In the genomic region with DNA sequence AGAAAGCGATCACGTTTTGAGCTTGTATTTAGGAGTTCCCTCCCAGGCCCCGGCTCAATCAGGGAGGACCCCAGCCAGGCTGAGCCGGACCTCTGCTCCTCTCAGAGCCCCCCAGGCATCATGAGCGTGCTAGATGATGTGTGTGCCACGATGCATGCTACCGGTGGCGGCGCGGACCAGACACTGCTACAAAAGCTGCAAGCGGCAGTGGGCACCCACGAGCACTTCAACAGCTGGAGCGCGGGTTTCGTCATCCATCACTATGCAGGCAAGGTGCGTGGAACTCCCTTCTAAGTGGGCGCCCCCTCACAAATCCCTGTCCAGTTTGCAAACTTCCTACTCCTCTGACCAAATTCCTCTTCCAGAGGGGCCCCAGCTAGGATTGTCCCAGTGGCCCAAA, we compare ENCODE assay signal across 30 mouse cellular contexts. TPM values are rescaled to one million over a fixed set of nuclear protein-coding genes. Genes with fewer than 3 reads are reported as not detected.
DNase-seq lines count a peak whose midpoint lies in the region; ATAC-seq and TF ChIP-seq lines count a peak whose summit lies in the region.
"Had no signal": no experiment of that assay in that cellular context is flagged by ENCODE, and none has a peak within 500 bp of the region (broad histone marks: within the 10 kb centered on the region; RNA-seq: fewer than 3 reads in every experiment).

No protein-coding gene starts in this region.

- H3K9ac ChIP-seq in heart, embryonic 14.5 days (ENCODE audit: low read length): no peak overlapping the region
- H3K9ac ChIP-seq: embryonic facial prominence, embryonic 13.5 days; embryonic facial prominence, embryonic 15.5 days; forebrain, embryonic 12.5 days had no signal

- no peak overlapping the region for H3K4me2 ChIP-seq in heart, embryonic 14.5 days (ENCODE audit: low read length)
- H3K4me2 ChIP-seq: embryonic facial prominence, embryonic 13.5 days; embryonic facial prominence, embryonic 15.5 days; forebrain, embryonic 12.5 days had no signal

- H3K27me3 ChIP-seq in heart, embryonic 14.5 days (ENCODE audit: control insufficient read depth, insufficient read depth, low read length): no peaks in the 10 kb centered on the region
- no peaks in the 10 kb centered on the region for H3K27me3 ChIP-seq in E14TG2a.4 (ENCODE audit: insufficient read depth, low read length)
- H3K27me3 ChIP-seq: CH12.LX; embryonic facial prominence, embryonic 13.5 days; embryonic facial prominence, embryonic 15.5 days; forebrain, embryonic 12.5 days had no signal

- 0 out of 2 replicates have a peak, but pooled peaks have one; percentile 9 for ATAC-seq in heart, embryonic 14.5 days (ENCODE audit: insufficient number of reproducible peaks, insufficient read depth, low FRiP score, low read depth)
- ATAC-seq: activated CD4-positive, CD25-positive, alpha-beta regulatory T cell, adult 4 months; CD4-positive, CD25-positive, alpha-beta regulatory T cell, adult 4 months; forebrain, embryonic 14.5 days; forebrain, embryonic 16.5 days; Patski had no signal

- no peak for TF ChIP-seq CTCF in E14TG2a.4 (conservative IDR thresholded peaks at IDR 0.05; ENCODE audit: low read length)

- no peak overlapping the region for H3K4me3 ChIP-seq in heart, embryonic 14.5 days (ENCODE audit: control insufficient read depth in 1 of 2, insufficient read depth in 1 of 2, low read depth in 1 of 2, low read length in 2 of 2)
- H3K4me3 ChIP-seq in E14TG2a.4 (replicated peaks; ENCODE audit: low read length): peak overlapping the region; percentile 71
- H3K4me3 ChIP-seq: embryonic facial prominence, embryonic 13.5 days; embryonic facial prominence, embryonic 15.5 days; erythroblast, embryonic 14.5 days; forebrain, embryonic 10.5 days; forebrain, embryonic 12.5 days had no signal

- no peak for DNase-seq in heart, adult 18-20 months
- DNase-seq in ES-CJ7 (ENCODE audit: low read depth, low spot score): peak; percentile 54
- peak; percentile 62 for DNase-seq in R1 (ENCODE audit: low read depth, low spot score)
- no peak for DNase-seq in urinary bladder, postnatal 10 days (ENCODE audit: low spot score)
- no peak for DNase-seq in adrenal gland, adult 8-10 months
- DNase-seq in right cerebral cortex, postnatal 25 days: no peak
- DNase-seq: adrenal gland, postnatal 10 days; adrenal gland, postnatal 25 days; B cell, adult 2 months; cerebellum, adult 11 months; cerebellum, adult 18-20 months; cerebellum, adult 8-10 months; cerebellum, adult 9-11 months; cerebellum, postnatal 14 days; cerebellum, postnatal 36 days; embryo, embryonic 11 days had no signal

- no peaks in the 10 kb centered on the region for H3K9me3 ChIP-seq in heart, embryonic 14.5 days (ENCODE audit: control insufficient read depth, low read length)
- H3K9me3 ChIP-seq in E14TG2a.4 (ENCODE audit: low read length): no peaks in the 10 kb centered on the region
- H3K9me3 ChIP-seq: embryonic facial prominence, embryonic 13.5 days; embryonic facial prominence, embryonic 15.5 days; forebrain, embryonic 10.5 days; forebrain, embryonic 12.5 days; G1E had no signal

- no peaks in the 10 kb centered on the region for H3K4me1 ChIP-seq in heart, embryonic 14.5 days (ENCODE audit: control insufficient read depth in 2 of 2, insufficient read depth in 2 of 2, low read length in 2 of 2)
- peaks cover 45% of the 10 kb centered on the region for H3K4me1 ChIP-seq in E14TG2a.4 (replicated peaks; ENCODE audit: low read depth, low read length)
- H3K4me1 ChIP-seq: embryonic facial prominence, embryonic 13.5 days; embryonic facial prominence, embryonic 15.5 days; forebrain, embryonic 10.5 days; forebrain, embryonic 12.5 days had no signal

- 64% methylated on average over 17 of the region's 17 CpGs for WGBS in heart, embryonic 14.5 days

- no peaks in the 10 kb centered on the region for H3K36me3 ChIP-seq in heart, embryonic 14.5 days (ENCODE audit: control insufficient read depth, insufficient read depth, low read length)
- peaks cover 37% of the 10 kb centered on the region for H3K36me3 ChIP-seq in E14TG2a.4 (ENCODE audit: insufficient read depth, low read length)
- H3K36me3 ChIP-seq: embryonic facial prominence, embryonic 13.5 days; embryonic facial prominence, embryonic 15.5 days; forebrain, embryonic 10.5 days; forebrain, embryonic 12.5 days; G1E had no signal

- no peak overlapping the region for H3K27ac ChIP-seq in heart, embryonic 14.5 days (replicated peaks in 1 of 2; ENCODE audit: control insufficient read depth in 1 of 2, insufficient read depth in 1 of 2, low read depth in 2 of 2, low read length in 2 of 2)
- H3K27ac ChIP-seq: embryonic facial prominence, embryonic 13.5 days; embryonic facial prominence, embryonic 15.5 days; forebrain, embryonic 10.5 days; forebrain, embryonic 12.5 days had no signal

RNA-seq across cellular contexts. Expression of a gene that starts 30.5 kb away (rescaled TPM):
- polyA plus RNA-seq in heart, embryonic 14.5 days (2014; fragmentation: Nextera tagmentation; extraction: Ambion mirVana): 2.1 and 4.0 TPM in 2 replicates
- total RNA-seq in heart, adult 18-20 months (2021): 1 to 10 TPM; 1.9 to 3.0 TPM
- total RNA-seq in adrenal gland, adult 8-10 months (2022): 10 to 100 TPM in 1 of 4 experiments, 1 to 10 TPM in 3; 4.3 to 11.1 (median 6.1) TPM
- polyA plus RNA-seq: Patski had no signal

RNA-seq across cellular contexts. Expression of a gene that starts 42.9 kb away (rescaled TPM):
- polyA plus RNA-seq in heart, embryonic 14.5 days (2014; fragmentation: Nextera tagmentation; extraction: Ambion mirVana): 48.4 and 51.5 TPM in 2 replicates
- total RNA-seq in heart, adult 18-20 months (2021): 1 to 10 TPM; 7.9 to 9.9 TPM
- total RNA-seq in adrenal gland, adult 8-10 months (2022): 10 to 100 TPM; 35.0 to 68.4 (median 50.1) TPM

RNA-seq across cellular contexts. Expression of a gene that starts 51.8 kb away (rescaled TPM):
- 0.49 and 0.69 TPM in 2 replicates for polyA plus RNA-seq in heart, embryonic 14.5 days (2014; fragmentation: Nextera tagmentation; extraction: Ambion mirVana)
- under 1 TPM; 0.10 to 0.31 TPM for total RNA-seq in heart, adult 18-20 months (2021)
- total RNA-seq in adrenal gland, adult 8-10 months (2022): 1 to 10 TPM in 2 of 4 experiments, under 1 TPM in 1, not detected in 1; 0.87 to 2.2 (median 2.1) TPM
- polyA plus RNA-seq: G1E had no signal

Comparison
In these comparisons a context has a peak if more than half of its experiments do, and no peak if none do; other contexts are left out.
1. DNase-seq: peak in ES-CJ7 (single experiment) and R1 (single experiment); none in heart, adult 18-20 months (0 of 2), urinary bladder, postnatal 10 days (single experiment), adrenal gland, adult 8-10 months (single experiment) and right cerebral cortex, postnatal 25 days (single experiment).